Mouse (Mus musculus) midbrain, embryonic 14.5 days (tissue): ENCODE results near the gene Miga2. TPM values are rescaled to one million over a fixed set of nuclear protein-coding genes. Genes with fewer than 3 reads are reported as not detected.
A peak's percentile ranks its signal among the peaks of the same experiment; 100 is the strongest.

ENCODE experiments used
- ATAC-seq: fragments of 200-750 bp; cut with Nextera tagmentation; 2 replicates; pipeline ENCODE4 v1.8.0; 2017; ENCODE audit warnings: moderate number of reproducible peaks, moderate library complexity; ENCODE audit not compliant: low FRiP score, low TSS enrichment
- DNase-seq: peaks from one replicate; pipeline ENCODE4 v3.0.0-alpha.2; 2015
- H3K27ac ChIP-seq: fragments of 300-500 bp; sonication (generic); replicated peaks from 2 replicates; pipeline ENCODE4 v1.5.1; 2014; ENCODE audit warnings: mild to moderate bottlenecking, low read depth, low read length, moderate library complexity
- H3K27me3 ChIP-seq: fragments of 300-500 bp; sonication (generic); 2 replicates; pipeline ENCODE4 v1.6.1; 2014; ENCODE audit warnings: low read length, control low read depth, mixed read lengths; ENCODE audit not compliant: control insufficient read depth, insufficient read depth
- H3K36me3 ChIP-seq: fragments of 300-500 bp; sonication (generic); 2 replicates; pipeline ENCODE4 v1.6.1; 2014; ENCODE audit warnings: low read length, control low read depth; ENCODE audit not compliant: control insufficient read depth, insufficient read depth
- H3K4me1 ChIP-seq: fragments of 300-500 bp; sonication (generic); 2 replicates; pipeline ENCODE4 v1.6.1; 2014; ENCODE audit warnings: mild to moderate bottlenecking, antibody characterized with exemption, low read length, control low read depth; ENCODE audit not compliant: control insufficient read depth, insufficient read depth
- H3K4me2 ChIP-seq: fragments of 300-500 bp; sonication (generic); 2 replicates; pipeline ENCODE4 v1.6.1; 2014; ENCODE audit warnings: mild to moderate bottlenecking, low read length, moderate library complexity
- H3K4me3 ChIP-seq: fragments of 300-500 bp; sonication (generic); replicated peaks from 2 replicates; pipeline ENCODE4 v1.5.1; 2014; ENCODE audit warnings: low read depth, low read length
- H3K9ac ChIP-seq: fragments of 300-500 bp; sonication (generic); replicated peaks from 2 replicates; pipeline ENCODE4 v1.6.1; 2014; ENCODE audit warnings: mild to moderate bottlenecking, low read length, moderate library complexity
- H3K9me3 ChIP-seq: fragments of 300-500 bp; sonication (generic); 2 replicates; pipeline ENCODE4 v1.6.1; 2016; ENCODE audit warnings: low read length, control low read depth, mixed read lengths; ENCODE audit not compliant: control insufficient read depth
- WGBS: fragments of 180-500 bp; shearing (Covaris S2); extraction: QIAGEN DNeasy Blood & Tissue Kit; methylation state at CpG from one replicate; pipeline ENCODE4 v1.1.7; 2014; 5-methylcytosine and 5-hydroxymethylcytosine counted together
- polyA plus RNA-seq: library from polyadenylated mRNA; unstranded; fragments of >200 nt; fragmentation: Nextera tagmentation; extraction: Ambion mirVana; gene quantifications from 2 replicates; pipeline ENCODE4 v1.2.1, GENCODE M21; 2014

Miga2 gene
- polyA plus RNA-seq, 1 experiment from 2014 or later = 26.1 TPM

- Histone ChIP-seq H3K36me3 (peaks cover 29% of the 10 kb centered on the region), H3K9ac (no peak overlapping the region)
Measured at GRCm38 (mm10) chr2:30356266-30356665, 7.8 kb upstream of the Miga2 start.

GRCm38 (mm10) chr2:30356906-30357305 lies 7.1 kb upstream of the Miga2 start:
- ATAC-seq = no peak
- DNase-seq = no peak
- WGBS = 73% methylated on average over 9 of the region's 9 CpGs
- peaks cover 15% of the 10 kb centered on the region for H3K4me1 ChIP-seq
- no peaks in the 10 kb centered on the region for H3K27me3 ChIP-seq
- H3K9me3 ChIP-seq = no peaks in the 10 kb centered on the region
- H3K4me2 ChIP-seq = no peak overlapping the region
- H3K4me3 ChIP-seq = no peak overlapping the region
- no peak overlapping the region for H3K27ac ChIP-seq
- H3K36me3 ChIP-seq = peaks cover 28% of the 10 kb centered on the region
- H3K9ac ChIP-seq = no peak overlapping the region

More at GRCm38 (mm10) chr2:30356266-30356665, 7.8 kb upstream of the Miga2 start:
- Histone ChIP-seq H3K27me3 (no peaks in the 10 kb centered on the region), H3K27ac (no peak overlapping the region), H3K9me3 (no peaks in the 10 kb centered on the region), H3K4me3 (no peak overlapping the region), H3K4me1 (peaks cover 15% of the 10 kb centered on the region), H3K4me2 (no peak overlapping the region)
- ATAC-seq = no peak
- no peak for DNase-seq
- 50% methylated on average over 4 of the region's 4 CpGs for WGBS

GRCm38 (mm10) chr2:30357552-30358510 lies 6.2 kb upstream of the Miga2 start:
- no peaks in the 10 kb centered on the region for H3K9me3 ChIP-seq
- H3K4me3 ChIP-seq = peak overlapping the region; percentile 72
- DNase-seq (peak; percentile 11), ATAC-seq (no peak)
- H3K9ac ChIP-seq = peak overlapping the region; percentile 83
- no peaks in the 10 kb centered on the region for H3K27me3 ChIP-seq
- peaks cover 21% of the 10 kb centered on the region for H3K36me3 ChIP-seq
- no peak overlapping the region for H3K27ac ChIP-seq
- WGBS = 54% methylated on average over 8 of the region's 8 CpGs
- H3K4me1 ChIP-seq = peaks cover 15% of the 10 kb centered on the region
- peak overlapping the region; percentile 81 for H3K4me2 ChIP-seq

GRCm38 (mm10) chr2:30358533-30359531 lies 5.2 kb upstream of the Miga2 start, which contains the start of gene Sh3glb2:
Sh3glb2 (minus strand) TSS chr2:30359337.
- no peaks in the 10 kb centered on the region for H3K9me3 ChIP-seq
- H3K4me3 ChIP-seq = peak within 1 kb of the TSS; percentile 72
- peak within 1 kb of the TSS; percentile 79 for H3K27ac ChIP-seq
- no peaks in the 10 kb centered on the region for H3K27me3 ChIP-seq
- DNase-seq (peak; percentile 97), ATAC-seq (peak; percentile 75)
- H3K4me2 ChIP-seq = peak within 1 kb of the TSS; percentile 81
- WGBS = 3% methylated on average over 65 of the region's 73 CpGs
- peaks cover 15% of the 10 kb centered on the region for H3K4me1 ChIP-seq
- H3K36me3 ChIP-seq = peaks cover 12% of the 10 kb centered on the region
- peak within 1 kb of the TSS; percentile 83 for H3K9ac ChIP-seq

GRCm38 (mm10) chr2:30360626-30361025 lies 3.4 kb upstream of the Miga2 start:
- Histone ChIP-seq H3K9me3 (no peaks in the 10 kb centered on the region), H3K27me3 (no peaks in the 10 kb centered on the region), H3K36me3 (no peaks in the 10 kb centered on the region), H3K27ac (no peak overlapping the region), H3K4me3 (no peak overlapping the region), H3K4me2 (no peak overlapping the region), H3K9ac (no peak overlapping the region), H3K4me1 (peaks cover 25% of the 10 kb centered on the region)
- no peak for DNase-seq
- ATAC-seq = no peak
- 50% methylated on average over 10 of the region's 10 CpGs for WGBS

GRCm38 (mm10) chr2:30362865-30363264 lies 1.2 kb upstream of the Miga2 start:
- no peak for ATAC-seq
- Histone ChIP-seq H3K36me3 (peaks cover 9% of the 10 kb centered on the region), H3K27me3 (no peaks in the 10 kb centered on the region), H3K9ac (no peak overlapping the region), H3K4me1 (peaks cover 20% of the 10 kb centered on the region), H3K27ac (no peak overlapping the region), H3K4me3 (no peak overlapping the region), H3K4me2 (no peak overlapping the region), H3K9me3 (no peaks in the 10 kb centered on the region)
- WGBS = 76% methylated on average over 5 of the region's 5 CpGs
- DNase-seq = no peak

GRCm38 (mm10) chr2:30365281-30366069 lies 1.4 kb downstream of the Miga2 start:
- Histone ChIP-seq H3K27ac (no peak overlapping the region), H3K36me3 (peaks cover 35% of the 10 kb centered on the region), H3K4me2 (peak overlapping the region; percentile 95), H3K4me3 (peak overlapping the region; percentile 89), H3K9me3 (no peaks in the 10 kb centered on the region), H3K27me3 (no peaks in the 10 kb centered on the region), H3K4me1 (peaks cover 10% of the 10 kb centered on the region), H3K9ac (peak overlapping the region; percentile 73)
- 86% methylated on average over 2 of the region's 2 CpGs for WGBS
- DNase-seq (no peak), ATAC-seq (no peak)

- H3K9ac ChIP-seq = no peak overlapping the region
- no peaks in the 10 kb centered on the region for H3K27me3 ChIP-seq
- no peak overlapping the region for H3K27ac ChIP-seq
- DNase-seq = no peak
- ATAC-seq = no peak
- H3K4me3 ChIP-seq = no peak overlapping the region
- peaks cover 10% of the 10 kb centered on the region for H3K4me1 ChIP-seq
- 73% methylated on average over 5 of the region's 5 CpGs for WGBS
- H3K9me3 ChIP-seq = no peaks in the 10 kb centered on the region
- peaks cover 42% of the 10 kb centered on the region for H3K36me3 ChIP-seq
- no peak overlapping the region for H3K4me2 ChIP-seq
Measured at GRCm38 (mm10) chr2:30366203-30366602, 2.2 kb downstream of the Miga2 start.
